Mouse (Mus musculus) neutrophil, adult 59 days (primary cell): Measurements from ENCODE around the gene Mctp1. TPM values are rescaled to one million over a fixed set of nuclear protein-coding genes. Genes with fewer than 3 reads are reported as not detected.

Source experiments
- total RNA-seq, 2 experiments: library from RNA; stranded (reverse); gene quantifications; 1 replicate in 1 of 2; 2 replicates in 1 of 2; pipeline ENCODE4 v1.2.4; 2023

Mctp1 gene
- 100 to 1,000 TPM; 137 to 145 TPM for total RNA-seq

GRCm38 (mm10) chr13:76383972-76384663 is at the start of gene Mctp1:
Gene Mctp1 (plus strand): TSS chr13:76384535.

Other genes starting within 250 kb of the Mctp1 start
- not detected for gene Fam81b, start 79.5 kb upstream of the Mctp1 start, total RNA-seq